Mouse (Mus musculus): ENCODE measurements at regions not wholly inside any gene's neighbourhood (a gene's known extent, or its start where the extent isn't known, plus 50 kb on each side); places are given as distances from the start of the nearest gene placed in this dataset.

DNA sequence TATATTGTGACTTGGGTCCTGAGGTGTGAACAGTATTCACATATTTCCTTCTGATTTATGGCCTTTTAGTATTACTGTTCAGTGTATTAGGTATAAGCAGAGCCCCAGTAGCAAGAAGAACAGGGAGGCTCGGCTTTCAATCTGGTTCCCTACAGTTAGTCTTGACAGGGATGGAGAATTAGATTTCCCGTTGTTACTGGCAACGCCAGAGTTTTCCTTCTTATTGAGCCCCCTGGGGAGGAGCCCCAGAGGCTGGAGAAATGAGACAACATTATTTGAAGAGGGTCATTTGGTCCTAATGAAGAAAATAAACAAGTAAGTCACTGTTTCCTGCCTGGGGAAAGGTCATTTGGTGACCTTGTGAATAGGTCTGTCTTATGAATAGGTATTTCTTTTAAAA lies 285.1 kb upstream of the Pard3b start:
- TF ChIP-seq MAFK (IDR thresholded peaks at IDR 0.05; ENCODE audit: insufficient read depth, low read depth, low read length), result no peak
- TF ChIP-seq HCFC1 (IDR thresholded peaks at IDR 0.05; ENCODE audit: borderline replicate concordance, insufficient read depth, low read length), result no peak
- no peak for TF ChIP-seq ZC3H11A (IDR thresholded peaks at IDR 0.05; ENCODE audit: borderline replicate concordance, low read depth, low read length)
- TF ChIP-seq CHD2 (IDR thresholded peaks at IDR 0.05; ENCODE audit: low read depth, low read length), result no peak
- no peak for TF ChIP-seq ZNF384 (IDR thresholded peaks at IDR 0.05; ENCODE audit: low read depth, low read length)

Data from ES-E14 (cell line).